Mouse (Mus musculus): ENCODE results near the gene Wdr59. TPM values are rescaled to one million over a fixed set of nuclear protein-coding genes. Genes with fewer than 3 reads are reported as not detected.

The Wdr59 gene
- total RNA-seq, 2 experiments from 2014 or later = 0.98 to 2.5 TPM

- ATAC-seq (replicated peaks; ENCODE audit: low FRiP score, poor library complexity, severe bottlenecking) = no peak
These were observed 20.0 kb downstream of the Wdr59 start for GRCm38 (mm10) chr8:111501724-111502464.

- ATAC-seq (replicated peaks; ENCODE audit: low FRiP score, poor library complexity, severe bottlenecking) = 0 out of 2 replicates have a peak, but pooled peaks have one; percentile 27
These were observed 23.6 kb downstream of the Wdr59 start for GRCm38 (mm10) chr8:111498249-111498648.

GRCm38 (mm10) chr8:111496326-111496725 lies 25.6 kb downstream of the Wdr59 start:
- no peak for ATAC-seq (replicated peaks; ENCODE audit: low FRiP score, poor library complexity, severe bottlenecking)

- no peak for ATAC-seq (replicated peaks; ENCODE audit: low FRiP score, poor library complexity, severe bottlenecking)
These were observed 28.7 kb downstream of the Wdr59 start for GRCm38 (mm10) chr8:111493176-111493575.

GRCm38 (mm10) chr8:111492508-111492907 lies 29.4 kb downstream of the Wdr59 start:
- ATAC-seq (replicated peaks; ENCODE audit: low FRiP score, poor library complexity, severe bottlenecking) = no peak

GRCm38 (mm10) chr8:111491191-111491590 lies 30.7 kb downstream of the Wdr59 start:
- no peak for ATAC-seq (replicated peaks; ENCODE audit: low FRiP score, poor library complexity, severe bottlenecking)

- ATAC-seq (replicated peaks; ENCODE audit: low FRiP score, poor library complexity, severe bottlenecking) = no peak; the same call in 1 of the 2 replicates
These were observed 31.8 kb downstream of the Wdr59 start for GRCm38 (mm10) chr8:111490034-111490591.

GRCm38 (mm10) chr8:111480691-111481090 lies 41.2 kb downstream of the Wdr59 start:
- no peak for ATAC-seq (replicated peaks; ENCODE audit: low FRiP score, poor library complexity, severe bottlenecking)

- ATAC-seq (replicated peaks; ENCODE audit: low FRiP score, poor library complexity, severe bottlenecking) = no peak
These were observed 44.0 kb downstream of the Wdr59 start for GRCm38 (mm10) chr8:111477761-111478465.

- no peak for ATAC-seq (replicated peaks; ENCODE audit: low FRiP score, poor library complexity, severe bottlenecking)
These were observed 50.3 kb downstream of the Wdr59 start for GRCm38 (mm10) chr8:111471526-111472081.

- ATAC-seq (replicated peaks; ENCODE audit: low FRiP score, poor library complexity, severe bottlenecking) = no peak
These were observed 52.9 kb downstream of the Wdr59 start for GRCm38 (mm10) chr8:111469013-111469412.

GRCm38 (mm10) chr8:111465341-111465740 lies 56.6 kb downstream of the Wdr59 start:
- ATAC-seq (replicated peaks; ENCODE audit: low FRiP score, poor library complexity, severe bottlenecking) = no peak

GRCm38 (mm10) chr8:111464526-111464925 lies 57.4 kb downstream of the Wdr59 start:
- no peak for ATAC-seq (replicated peaks; ENCODE audit: low FRiP score, poor library complexity, severe bottlenecking)

GRCm38 (mm10) chr8:111449671-111450070 lies 72.2 kb downstream of the Wdr59 start:
- ATAC-seq (replicated peaks; ENCODE audit: low FRiP score, poor library complexity, severe bottlenecking) = no peak

GRCm38 (mm10) chr8:111445960-111446660 lies 75.8 kb downstream of the Wdr59 start:
- no peak for ATAC-seq (replicated peaks; ENCODE audit: low FRiP score, poor library complexity, severe bottlenecking)

- ATAC-seq (replicated peaks; ENCODE audit: low FRiP score, poor library complexity, severe bottlenecking) = peak; percentile 95
These were observed 76.3 kb downstream of the Wdr59 start for GRCm38 (mm10) chr8:111445558-111445957.

- no peak for ATAC-seq (replicated peaks; ENCODE audit: low FRiP score, poor library complexity, severe bottlenecking)
These were observed 77.6 kb downstream of the Wdr59 start for GRCm38 (mm10) chr8:111444245-111444644.

- ATAC-seq (replicated peaks; ENCODE audit: low FRiP score, poor library complexity, severe bottlenecking) = no peak
These were observed 82.7 kb downstream of the Wdr59 start for GRCm38 (mm10) chr8:111439189-111439588.

GRCm38 (mm10) chr8:111435071-111435828 lies 86.6 kb downstream of the Wdr59 start:
- no peak for ATAC-seq (replicated peaks; ENCODE audit: low FRiP score, poor library complexity, severe bottlenecking)

Measured in erythroid progenitor cell, adult 5-6 weeks (primary cell).